Mouse (Mus musculus) frontal cortex, postnatal 10 days (tissue): Measurements from ENCODE around the gene Ccm2.
A peak's percentile ranks its signal among the peaks of the same experiment; 100 is the strongest.

Experiments
- DNase-seq, 2 experiments: peaks; one replicate each; pipeline ENCODE4 v3.0.0; 2022; ENCODE audit warnings: low spot score in 2 of 2, mixed read lengths in 1 of 2

The Ccm2 gene

GRCm38 (mm10) chr11:6603224-6603623 lies 56.5 kb downstream of the Ccm2 start:
- DNase-seq = no peak

DNA sequence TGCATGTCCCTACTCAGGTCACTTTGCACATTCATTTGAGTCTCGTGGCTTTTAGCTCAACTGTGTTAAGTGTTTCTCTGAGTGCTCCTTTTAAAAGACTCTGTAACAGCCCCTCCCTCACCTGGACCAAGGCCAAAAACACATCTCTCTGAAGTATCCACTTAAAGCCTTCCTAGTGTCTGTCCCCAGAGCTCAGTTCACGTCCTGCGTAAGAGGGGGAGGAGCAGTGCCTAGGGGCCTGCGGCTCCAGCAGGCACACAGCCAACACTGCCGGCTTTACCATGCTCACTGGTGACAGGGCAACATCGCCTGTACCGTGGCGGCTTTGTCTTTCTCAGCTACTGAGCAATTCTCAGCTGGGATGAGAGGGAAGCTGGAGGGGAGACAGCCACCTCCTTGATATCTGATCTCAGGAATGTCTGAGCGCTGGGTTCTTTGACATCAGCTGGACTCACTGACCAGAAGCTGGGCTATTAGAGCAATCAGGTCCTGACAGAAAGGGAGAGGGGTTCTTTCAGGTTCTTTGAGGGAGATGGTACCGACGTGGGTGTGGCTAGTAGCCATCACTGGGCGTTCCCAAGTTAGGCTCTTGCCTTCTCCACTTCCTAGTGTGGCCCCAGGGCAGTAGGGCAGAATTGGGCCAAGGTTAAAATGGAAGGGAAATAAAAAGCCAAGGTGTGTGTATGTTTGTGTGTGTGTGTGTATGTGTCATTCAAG lies 57.4 kb downstream of the Ccm2 start:
- peak; percentile 58 to 77 for DNase-seq

DNA sequence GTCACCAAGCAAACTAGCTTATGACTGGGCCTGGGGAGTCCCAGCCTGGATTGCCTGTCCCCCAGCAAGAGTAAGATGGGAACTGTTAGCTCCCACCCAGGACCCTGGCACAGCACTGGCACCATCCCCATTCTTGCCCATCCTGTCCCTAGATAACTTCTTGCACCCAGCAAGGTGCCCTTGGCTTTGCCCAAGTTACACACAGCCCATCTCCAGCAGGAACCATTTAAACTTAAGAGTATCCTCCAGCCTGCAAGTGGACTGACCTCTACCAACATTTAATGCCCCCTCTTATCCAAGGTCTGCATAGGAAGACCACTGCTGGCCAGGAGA lies 57.9 kb downstream of the Ccm2 start:
- no peak for DNase-seq

- no peak for DNase-seq
These were observed 58.4 kb downstream of the Ccm2 start for GRCm38 (mm10) chr11:6605021-6605481.

- peak; percentile 76 to 79 for DNase-seq
These were observed 59.1 kb downstream of the Ccm2 start, which contains the start of gene Nacad for GRCm38 (mm10) chr11:6605491-6606399. Gene Nacad (minus strand): TSS chr11:6606053.

DNA sequence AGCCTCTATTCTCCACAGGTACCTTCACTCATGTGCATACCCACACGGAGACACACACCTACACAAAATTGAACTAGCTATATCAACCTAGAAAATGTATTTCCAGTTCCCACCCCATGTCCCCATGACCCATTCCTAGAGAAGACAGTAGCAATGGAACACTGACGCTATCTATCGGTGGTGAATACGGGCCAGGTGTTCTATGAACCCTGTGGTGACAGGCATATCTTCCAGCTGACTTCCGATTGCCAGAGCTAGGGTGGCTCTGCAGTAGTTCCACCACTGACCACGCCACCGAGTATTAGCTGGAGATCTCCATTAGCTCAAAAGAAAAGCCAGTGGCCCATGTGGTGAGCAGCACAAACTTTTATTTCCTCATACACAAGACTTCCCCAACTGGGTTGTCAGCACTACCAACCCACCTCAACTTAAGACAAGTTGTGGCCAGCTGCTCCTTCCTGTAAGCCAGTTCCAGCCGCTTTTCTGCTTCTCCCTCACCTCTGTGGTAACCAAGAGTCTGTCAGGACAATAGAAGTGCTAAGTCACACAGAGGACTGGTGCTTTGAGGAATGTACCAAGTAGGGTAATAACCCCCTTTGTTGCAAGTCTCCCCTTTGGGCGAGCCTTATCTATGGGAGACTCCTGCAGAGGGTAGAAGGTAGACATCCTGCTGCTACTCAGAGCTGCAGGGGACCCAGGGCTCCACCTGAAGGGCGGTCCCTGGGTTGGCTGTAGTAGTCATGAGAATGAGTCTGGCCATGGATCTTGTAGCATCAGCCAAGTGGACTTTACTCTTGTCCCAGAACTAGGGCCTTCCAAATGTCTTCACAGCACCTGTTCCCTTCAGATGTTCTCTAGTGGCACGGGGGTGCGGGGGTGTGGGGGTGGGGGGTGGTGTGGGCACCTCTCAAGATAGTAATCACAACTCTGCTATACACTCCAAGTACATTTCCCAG lies 68.8 kb downstream of the Ccm2 start:
- DNase-seq = no peak

DNA sequence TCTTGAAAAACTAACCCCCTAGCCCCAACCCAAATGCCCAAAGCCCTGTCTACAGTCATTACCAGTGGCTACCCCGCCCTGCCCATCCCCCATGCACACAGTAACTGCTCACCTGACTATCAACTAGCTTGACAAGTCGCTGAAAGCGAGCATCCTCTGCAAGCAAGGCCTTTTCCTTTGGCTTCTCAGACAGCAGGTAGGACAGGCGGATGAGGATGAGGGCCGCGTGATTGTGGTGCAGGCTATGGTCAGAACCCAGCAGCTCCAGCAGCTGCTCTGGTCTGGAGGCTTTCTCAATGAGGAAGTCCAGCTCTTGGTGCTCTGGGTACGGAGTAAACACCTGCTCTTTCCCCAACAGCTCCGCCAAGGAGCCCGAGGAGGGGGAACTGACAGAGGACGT lies 77.0 kb downstream of the Ccm2 start:
- DNase-seq = no peak

DNA sequence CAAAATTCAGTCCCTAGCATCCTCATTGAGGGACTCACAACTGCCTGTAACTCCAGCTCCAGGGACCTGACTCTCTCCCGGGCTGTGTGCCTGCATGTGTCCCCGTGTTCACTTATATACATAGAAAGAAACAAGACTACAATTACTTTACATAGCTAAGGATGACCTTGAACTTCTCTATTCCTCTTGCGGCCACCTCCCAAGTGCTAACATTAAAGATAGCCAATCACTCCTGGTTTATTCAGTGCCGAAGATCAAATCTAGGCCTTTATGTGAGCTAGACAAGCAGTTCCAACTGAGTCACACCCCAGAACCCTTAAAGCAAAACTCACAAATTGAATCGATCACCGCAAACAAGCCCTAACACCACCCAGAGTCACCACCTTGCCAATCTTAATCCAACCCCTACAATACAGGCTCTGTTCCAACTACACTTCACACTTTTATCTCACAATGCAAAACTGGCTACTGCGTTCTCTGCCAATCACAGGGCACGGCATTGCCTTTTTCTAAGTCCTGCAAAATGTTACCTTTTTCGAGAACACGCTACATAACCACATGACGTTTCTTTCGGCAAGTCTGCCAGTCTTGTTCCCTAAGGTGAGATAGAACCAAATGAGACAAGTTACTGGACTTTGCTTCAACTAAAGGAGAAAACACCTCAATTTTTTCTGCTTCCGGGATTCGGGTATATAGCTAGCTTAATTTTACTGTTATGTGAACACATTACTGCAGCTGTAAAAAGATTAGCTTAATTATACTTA lies 78.1 kb downstream of the Ccm2 start:
- no peak for DNase-seq

DNA sequence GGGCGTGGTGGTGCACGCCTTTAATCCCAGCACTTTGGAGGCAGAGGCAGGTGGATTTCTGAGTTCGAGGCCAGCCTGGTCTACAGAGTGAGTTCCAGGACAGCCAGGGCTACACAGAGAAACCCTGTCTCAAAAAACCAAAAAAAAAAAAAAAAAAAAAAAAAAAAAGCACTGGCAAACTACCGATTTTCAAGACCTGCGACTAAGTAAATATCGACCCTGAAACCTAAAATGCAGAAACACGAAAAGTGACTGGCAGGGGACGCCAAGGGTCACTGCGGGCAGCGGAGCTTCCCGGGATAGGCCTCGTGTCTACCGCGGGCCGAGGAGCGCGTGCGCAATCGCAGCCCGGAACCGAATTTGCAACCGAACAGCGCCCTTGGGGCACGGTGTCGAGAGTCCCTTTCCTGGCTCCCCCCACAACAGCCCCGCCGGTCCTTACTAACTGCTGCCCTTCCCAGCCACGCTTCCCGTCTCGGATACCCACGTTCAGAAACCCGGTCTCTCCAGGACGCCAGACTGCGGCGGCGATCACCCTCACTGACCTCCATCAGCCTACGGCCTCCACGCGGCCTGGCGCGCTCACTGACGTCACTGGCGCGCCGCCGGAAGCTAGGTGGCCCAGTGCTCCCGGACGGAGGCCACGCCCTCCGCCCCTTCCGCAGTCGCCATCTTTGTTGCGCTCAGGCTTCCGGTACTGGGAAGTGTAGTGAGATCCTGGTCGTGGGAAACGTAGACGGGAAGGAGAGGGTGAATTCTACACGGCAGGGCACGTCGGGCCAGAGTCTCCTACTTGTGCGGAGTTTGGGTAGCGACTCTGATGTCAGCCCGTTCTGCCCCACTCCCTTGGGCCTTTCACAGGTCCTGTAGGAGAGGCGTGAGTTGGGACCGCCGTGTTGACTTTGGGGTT lies 79.0 kb downstream of the Ccm2 start, which contains the start of gene Tbrg4:
Gene Tbrg4 (minus strand): TSS at position 590 of the 910 bp plus-strand sequence.
- peak; percentile 90 for DNase-seq

- DNase-seq = no peak
These were observed 79.7 kb downstream of the Ccm2 start for GRCm38 (mm10) chr11:6626388-6626772.

DNA sequence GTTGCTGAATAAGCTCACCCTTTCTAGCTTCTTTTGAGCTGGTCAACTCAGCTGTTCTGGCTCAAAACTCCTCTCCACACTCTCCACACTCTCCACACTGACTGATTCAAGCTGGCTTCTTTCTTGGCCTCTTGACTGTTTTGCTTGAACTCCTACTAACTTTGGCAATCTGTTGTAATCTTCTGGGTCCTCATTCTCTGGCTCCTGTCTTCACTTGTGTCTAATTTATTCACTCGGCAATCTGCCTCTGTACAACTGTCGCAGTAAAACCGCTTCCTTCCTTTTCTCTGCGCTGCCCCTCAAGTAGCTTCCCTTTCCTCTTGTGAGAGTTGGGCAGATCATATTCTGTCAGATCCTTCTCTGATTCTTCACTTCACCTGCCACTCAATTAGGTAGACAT lies 81.0 kb downstream of the Ccm2 start:
- no peak for DNase-seq

- peak in 1 of 2 experiments; percentile 35 for DNase-seq
These were observed 81.9 kb downstream of the Ccm2 start for GRCm38 (mm10) chr11:6628568-6628967.

DNA sequence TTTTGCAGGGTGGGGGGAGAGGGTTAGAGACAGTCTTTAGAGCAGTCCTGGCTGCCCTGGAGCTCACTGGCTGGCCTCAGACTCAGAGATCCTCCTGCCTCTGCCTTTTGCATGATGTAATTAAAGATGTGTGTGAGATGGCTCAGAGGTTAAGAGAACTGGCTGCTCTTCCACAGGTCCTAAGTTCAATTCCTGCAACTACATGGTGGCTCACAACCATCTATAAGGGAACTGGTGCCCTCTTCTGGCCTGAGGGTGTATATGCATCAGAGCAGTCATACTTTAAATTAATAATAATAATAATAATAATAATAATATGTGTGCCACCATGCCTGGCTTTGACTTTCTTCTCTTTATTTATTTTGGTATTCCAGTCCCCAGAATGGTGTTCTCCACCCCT lies 83.0 kb downstream of the Ccm2 start:
- no peak for DNase-seq

- no peak for DNase-seq
These were observed 89.5 kb downstream of the Ccm2 start for GRCm38 (mm10) chr11:6636150-6636549.

- no peak for DNase-seq
These were observed 91.8 kb downstream of the Ccm2 start, which contains the start of gene Wap for GRCm38 (mm10) chr11:6638537-6638936. Gene Wap (minus strand): TSS chr11:6638637.

- no peak for DNase-seq
These were observed 92.4 kb downstream of the Ccm2 start for GRCm38 (mm10) chr11:6639072-6639471.

GRCm38 (mm10) chr11:6644566-6644965 lies 97.9 kb downstream of the Ccm2 start:
- no peak for DNase-seq
